Mouse (Mus musculus) heart, postnatal 36 days (tissue): Measurements from ENCODE around the gene Ak5. TPM values are rescaled to one million over a fixed set of nuclear protein-coding genes. Genes with fewer than 3 reads are reported as not detected.
"Not testable (repeated sequence)": the region's sequence is repeated elsewhere in the genome, so short reads cannot be mapped to it uniquely, and the experiment has no call there.

ENCODE experiments used
- DNase-seq, 2 experiments: peaks; one replicate each; pipeline ENCODE4 v3.0.0; 2021 to 2022
- intact Hi-C: fragments of 180-260 bp; cut with DNase I; formaldehyde crosslinking; loops from one replicate; pipeline ENCODE4 v1.15.1; 2025
- total RNA-seq, 2 experiments: library from RNA; stranded (reverse); gene quantifications; 2 replicates each; pipeline ENCODE4 v1.2.3; 2021

Ak5 gene
- total RNA-seq, 2 experiments from 2014 or later: 0.27 to 0.31 TPM

- no peak for DNase-seq
- intact Hi-C loops: no loop called here
Observed at GRCm38 (mm10) chr3:152482182-152482581, 186.0 kb downstream of the Ak5 start.

GRCm38 (mm10) chr3:152480336-152480735, 187.8 kb downstream of the Ak5 start:
- DNase-seq: no peak
- intact Hi-C loops: no loop called here

GRCm38 (mm10) chr3:152478599-152479435, 189.3 kb downstream of the Ak5 start:
- DNase-seq: peak; percentile 29 to 33
- intact Hi-C loops: loop anchor here (5.0 kb wide), 1 partner anchor 233 kb away; the partner anchor contains the start of gene Pigk

GRCm38 (mm10) chr3:152477796-152478527, 190.2 kb downstream of the Ak5 start:
- peak; percentile 64 to 71 for DNase-seq
- intact Hi-C loops: loop anchor here (1.0 to 5.0 kb wide), 2 partner anchors 81 to 234 kb away; partner anchors contain the start of gene Pigk

DNA sequence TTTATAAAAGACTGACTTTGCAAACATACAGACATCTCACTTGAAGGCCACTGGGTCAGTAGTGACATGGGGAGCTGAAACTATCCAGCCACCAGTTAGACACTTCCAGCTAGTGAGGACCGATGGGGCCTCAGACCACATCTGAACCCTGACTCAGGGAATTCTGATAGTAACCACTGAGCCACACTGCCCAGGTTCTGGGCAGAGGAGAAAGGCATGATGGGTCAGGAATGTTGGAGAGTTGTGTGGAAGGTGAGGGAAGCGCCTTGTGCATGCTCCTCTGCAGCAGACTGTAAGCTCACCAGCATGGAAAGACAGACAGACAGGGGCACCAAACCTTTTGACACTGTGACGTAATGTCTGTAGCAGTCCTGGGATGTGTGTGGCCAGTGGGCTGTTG, 192.3 kb downstream of the Ak5 start:
- intact Hi-C loops: loop anchor here (2.0 to 5.0 kb wide), 2 partner anchors 236 to 273 kb away; partner anchors contain the start of gene Pigk
- DNase-seq: no peak

DNA sequence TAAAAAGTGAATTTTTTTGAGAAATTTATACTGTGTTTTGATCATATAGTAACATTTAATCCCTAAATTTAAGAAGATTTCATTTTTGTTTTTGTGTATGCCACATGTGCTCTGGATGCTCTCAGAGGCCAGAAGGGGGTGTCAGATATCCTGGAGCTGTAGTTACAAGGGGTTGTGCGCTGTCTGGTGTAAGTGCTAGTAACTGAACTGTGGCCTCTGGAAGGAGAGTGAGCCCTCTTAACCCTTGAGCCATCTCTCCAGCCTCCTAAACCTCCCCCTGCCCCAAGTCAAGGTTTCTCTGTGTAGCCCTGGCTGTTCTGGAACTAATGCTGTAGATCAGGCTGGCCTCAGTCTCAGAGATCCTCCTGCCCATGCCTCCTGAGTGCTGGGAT, 192.9 kb downstream of the Ak5 start:
- no peak for DNase-seq
- intact Hi-C loops: loop anchor here (2.0 to 5.0 kb wide), 2 partner anchors 237 to 274 kb away; partner anchors contain the start of gene Pigk

DNA sequence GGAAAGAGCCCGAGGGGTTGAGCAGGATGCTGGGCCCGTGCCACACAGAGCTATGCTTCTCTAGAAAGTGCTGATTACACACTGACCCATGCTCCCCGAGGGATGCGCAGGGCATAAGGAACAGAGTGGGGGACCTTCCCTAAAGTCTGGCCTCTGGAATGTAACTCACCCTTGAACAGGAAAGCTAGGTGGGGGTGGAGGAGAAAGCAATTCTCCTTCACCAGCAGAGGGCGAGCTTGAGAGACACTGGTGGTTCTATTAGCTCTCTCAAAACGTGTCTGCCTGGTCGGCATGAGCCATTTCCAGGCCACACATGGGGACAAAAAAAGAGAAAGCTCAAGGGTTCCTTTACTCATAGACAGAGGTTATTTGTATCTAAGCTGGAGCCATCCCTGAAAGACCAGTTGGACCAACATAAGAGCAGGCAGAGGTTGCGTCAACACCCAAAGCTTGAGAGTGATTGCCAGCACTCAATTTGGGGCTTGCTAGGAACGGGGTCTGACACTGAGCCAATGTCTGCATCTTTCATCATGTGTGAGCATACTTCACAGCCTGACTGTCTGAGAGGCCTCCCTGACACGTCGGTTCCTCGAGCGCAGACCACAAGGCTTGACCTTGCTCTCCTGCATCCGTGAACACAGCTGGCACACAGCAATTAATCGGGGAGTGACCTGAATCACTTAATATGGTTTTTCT, 193.4 kb downstream of the Ak5 start:
- intact Hi-C loops: loop anchor here (2.0 to 5.0 kb wide), 2 partner anchors 238 to 274 kb away; partner anchors contain the start of gene Pigk
- peak; percentile 45 to 57 for DNase-seq

- DNase-seq: no peak
- intact Hi-C loops: no loop called here
Observed at GRCm38 (mm10) chr3:152472676-152473075, 195.5 kb downstream of the Ak5 start.

GRCm38 (mm10) chr3:152470347-152470746, 197.8 kb downstream of the Ak5 start:
- no peak for DNase-seq
- intact Hi-C loops: no loop called here

GRCm38 (mm10) chr3:152469423-152470200, 198.5 kb downstream of the Ak5 start:
- peak in 1 of 2 experiments; percentile 22 for DNase-seq
- intact Hi-C loops: no loop called here

DNA sequence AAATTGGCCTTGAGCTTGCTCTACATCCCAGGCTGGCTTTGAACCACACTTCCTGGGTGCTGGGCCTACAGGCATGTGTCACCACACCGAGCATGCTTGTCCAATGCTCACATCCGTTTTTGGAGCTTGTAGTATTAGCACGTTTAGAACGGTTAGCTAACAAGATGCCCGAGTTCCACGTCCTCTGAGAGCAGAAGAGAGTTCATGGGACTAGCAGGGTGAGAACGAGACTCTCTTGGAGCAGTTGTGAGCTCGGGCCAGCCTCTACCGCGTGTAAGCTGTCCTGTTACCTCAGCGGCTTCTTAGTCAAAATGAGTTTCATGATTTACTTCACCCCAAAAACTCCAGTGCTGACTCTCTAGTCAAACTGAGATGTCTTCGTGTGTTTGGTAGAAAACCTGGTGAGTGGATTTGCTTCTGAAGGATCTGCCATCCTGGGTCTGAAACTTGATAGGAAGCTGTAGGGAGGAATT, 199.6 kb downstream of the Ak5 start:
- intact Hi-C loops: no loop called here
- DNase-seq: no peak

DNA sequence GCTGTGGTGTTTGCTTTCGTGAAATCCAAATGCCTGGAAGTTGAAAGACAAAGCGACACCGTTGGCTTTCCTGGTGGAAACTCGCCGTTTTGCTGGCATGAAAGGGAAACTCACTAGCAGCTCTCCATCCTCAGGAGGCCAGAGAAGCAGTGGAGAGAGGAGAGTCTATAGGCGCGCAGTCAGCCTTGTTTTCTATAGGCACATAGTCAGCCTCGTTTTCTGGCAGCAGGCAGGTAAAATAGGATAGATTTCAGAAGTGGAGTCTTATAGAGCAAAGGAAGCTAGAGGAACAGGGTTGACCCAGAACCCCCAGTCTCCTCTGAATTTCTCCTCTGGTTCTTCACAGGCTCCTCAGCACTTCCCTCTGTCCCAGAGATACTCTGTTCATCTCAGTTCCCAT, 200.1 kb downstream of the Ak5 start:
- no peak for DNase-seq
- intact Hi-C loops: no loop called here

DNA sequence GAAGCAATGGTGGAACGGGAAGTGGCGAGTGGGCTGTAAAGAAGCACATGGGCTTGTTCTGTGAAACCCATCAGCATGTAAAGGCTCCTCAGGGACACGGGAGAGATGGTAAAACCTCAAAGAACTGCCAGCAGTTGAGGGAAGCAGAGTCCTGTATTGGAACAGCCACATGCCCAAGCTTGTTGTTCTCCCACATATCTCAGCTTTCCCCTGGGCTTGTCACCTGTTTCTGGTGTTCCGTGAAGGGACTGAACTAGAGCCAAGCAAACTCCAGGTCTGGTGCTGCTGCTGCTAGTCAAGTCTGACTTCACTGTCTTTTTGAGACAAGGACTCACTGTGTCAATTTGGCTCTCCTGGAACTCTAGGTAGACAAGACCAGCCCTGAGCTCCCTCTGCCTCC, 200.8 kb downstream of the Ak5 start:
- DNase-seq: no peak
- intact Hi-C loops: no loop called here

DNA sequence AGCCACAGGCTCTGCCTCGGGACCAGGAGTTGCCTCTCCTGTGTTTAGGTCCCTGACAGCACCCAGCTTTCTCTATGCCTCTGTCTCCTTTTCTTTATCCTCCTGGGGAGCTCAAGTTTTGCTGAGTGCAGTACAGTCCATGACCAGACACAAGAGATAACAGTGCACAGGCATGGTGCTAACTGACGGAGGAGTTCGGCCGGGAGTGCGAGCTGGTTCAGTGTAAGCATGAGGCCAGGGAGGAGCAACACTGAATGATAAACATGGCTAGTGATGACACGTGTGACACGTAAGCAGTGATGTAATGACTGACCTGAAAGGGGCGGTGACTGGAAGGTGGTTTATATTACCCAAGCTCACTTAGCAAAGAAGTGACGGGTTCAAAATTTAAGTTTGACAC, 201.3 kb downstream of the Ak5 start:
- no peak for DNase-seq
- intact Hi-C loops: no loop called here

- intact Hi-C loops: no loop called here
- DNase-seq: no peak
Observed at GRCm38 (mm10) chr3:152465338-152465737, 202.8 kb downstream of the Ak5 start.

- no peak for DNase-seq
- intact Hi-C loops: no loop called here
Observed at GRCm38 (mm10) chr3:152464462-152464861, 203.7 kb downstream of the Ak5 start.

DNA sequence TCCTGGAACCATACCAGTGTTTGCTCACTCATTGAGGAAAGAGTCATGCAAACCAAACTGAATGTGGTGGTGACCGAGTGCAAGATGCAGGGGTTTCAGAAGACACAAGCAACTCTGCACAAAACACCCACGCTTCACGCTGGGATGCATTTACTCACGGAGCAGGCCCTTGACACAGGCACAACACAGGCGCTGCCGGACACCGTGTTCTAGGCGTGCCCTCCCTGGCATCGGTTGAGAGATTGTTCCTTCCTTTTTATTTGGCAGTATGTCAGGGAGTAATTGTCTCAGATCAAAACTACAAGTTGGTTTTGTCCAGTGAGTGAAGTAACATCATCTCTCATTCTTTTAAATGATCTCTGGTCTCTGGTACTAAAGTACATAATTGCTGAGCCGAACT, 205.3 kb downstream of the Ak5 start:
- DNase-seq: no peak
- intact Hi-C loops: no loop called here

DNA sequence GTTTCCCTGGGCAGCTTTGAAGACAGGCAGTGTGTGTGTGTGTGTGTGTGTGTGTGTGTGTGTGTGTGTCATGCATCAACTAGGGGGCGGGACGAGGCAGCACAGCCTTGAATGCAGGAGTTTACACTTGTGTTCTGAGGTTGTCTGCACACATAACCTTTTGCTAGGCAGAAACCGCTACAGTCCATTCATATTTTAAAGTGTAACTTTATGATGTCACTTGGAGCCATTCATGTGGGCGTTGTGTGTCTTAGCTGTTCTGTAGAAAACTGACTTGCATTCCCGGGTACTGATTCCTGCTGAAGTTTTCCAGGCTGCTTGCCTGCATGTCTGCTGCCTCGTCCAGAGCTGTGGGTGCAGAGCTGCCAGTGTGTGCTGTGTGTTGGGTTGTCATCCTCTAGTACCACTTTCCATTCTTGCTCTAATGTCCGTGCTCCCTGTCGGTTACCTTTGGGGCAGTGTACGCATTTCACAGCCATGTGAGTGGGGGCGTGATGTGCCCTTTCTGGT, 206.1 kb downstream of the Ak5 start:
- intact Hi-C loops: no loop called here

GRCm38 (mm10) chr3:152460802-152461201, 207.4 kb downstream of the Ak5 start:
- intact Hi-C loops: no loop called here
- DNase-seq: no peak

More for the DNA sequence above, 206.1 kb downstream of the Ak5 start:
- DNase-seq: no peak

DNA sequence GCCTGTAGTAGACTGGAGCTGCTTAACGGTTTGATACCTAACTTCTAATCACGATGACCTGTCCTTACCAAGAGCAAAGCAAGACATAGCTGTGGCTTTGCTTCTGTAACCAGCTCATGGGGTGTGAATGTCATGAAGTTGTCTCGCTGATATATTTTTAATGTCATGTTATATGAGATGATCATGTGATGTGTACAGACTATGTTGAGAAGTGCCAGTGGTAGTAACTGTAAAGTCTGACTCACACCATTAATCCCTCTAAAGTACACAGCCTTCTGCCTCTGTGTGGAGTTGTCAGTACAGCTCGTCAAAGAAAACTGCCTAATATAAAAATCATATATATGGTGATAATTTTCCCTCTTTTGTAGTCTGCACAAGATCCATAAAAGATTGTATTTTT, 209.3 kb downstream of the Ak5 start:
- intact Hi-C loops, DNase-seq: not testable (repeated sequence)
